Mouse (Mus musculus): ENCODE measurements around the gene A430005L14Rik. TPM values are rescaled to one million over a fixed set of nuclear protein-coding genes. Genes with fewer than 3 reads are reported as not detected.

The A430005L14Rik gene
- total RNA-seq, 2 experiments from 2014 or later = 16.6 to 17.9 TPM

DNA sequence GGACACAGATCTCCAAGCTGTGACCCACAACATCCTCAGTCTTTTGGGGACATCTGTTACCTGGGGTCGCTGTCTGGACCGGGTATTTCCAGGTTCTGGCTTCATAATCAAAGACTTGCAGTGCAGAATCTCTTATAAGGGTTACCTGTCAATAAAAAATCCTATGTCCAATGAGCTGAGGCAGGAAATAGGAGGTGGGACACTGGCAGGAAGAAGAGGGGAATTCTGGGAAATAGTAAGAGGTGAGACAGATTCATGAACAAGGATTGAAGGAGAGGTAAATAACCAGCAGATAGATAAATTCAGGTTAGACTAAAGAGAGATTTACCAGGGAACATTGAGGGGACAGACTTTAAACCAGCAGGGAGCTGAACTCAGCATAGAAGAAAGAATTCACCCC is 6.7 kb upstream of the A430005L14Rik start:
- Histone ChIP-seq H3K27ac (no peak overlapping the region), H3K4me3 (no peak overlapping the region)
- DNase-seq = no peak
- no peak for TF ChIP-seq CTCF (IDR thresholded peaks at IDR 0.05)
- intact Hi-C loops (cut with DNase I) = no loop called here

DNA sequence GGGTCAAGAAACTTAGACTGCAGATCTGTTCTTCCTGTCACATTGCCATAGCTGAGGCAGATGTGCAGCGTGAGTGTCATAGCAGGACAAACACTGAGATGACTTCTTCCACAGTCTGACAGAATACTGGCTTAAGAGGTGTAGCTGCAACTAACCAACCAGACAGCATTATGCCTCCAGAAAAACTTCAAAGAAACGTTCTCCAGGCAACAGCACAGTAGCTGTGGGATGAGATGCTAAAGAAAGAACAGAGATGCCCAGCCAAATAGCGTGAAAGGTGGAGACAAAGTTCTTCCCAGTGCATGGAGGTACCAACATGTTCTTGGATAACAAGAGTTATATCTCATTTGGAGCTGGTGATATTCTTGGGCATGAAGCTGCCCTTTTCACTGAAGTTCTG is 5.9 kb upstream of the A430005L14Rik start:
- no peak overlapping the region for H3K27ac ChIP-seq
- no peak for TF ChIP-seq CTCF (IDR thresholded peaks at IDR 0.05)
- H3K4me3 ChIP-seq = no peak overlapping the region
- no peak for DNase-seq
- intact Hi-C loops (cut with DNase I) = no loop called here

DNA sequence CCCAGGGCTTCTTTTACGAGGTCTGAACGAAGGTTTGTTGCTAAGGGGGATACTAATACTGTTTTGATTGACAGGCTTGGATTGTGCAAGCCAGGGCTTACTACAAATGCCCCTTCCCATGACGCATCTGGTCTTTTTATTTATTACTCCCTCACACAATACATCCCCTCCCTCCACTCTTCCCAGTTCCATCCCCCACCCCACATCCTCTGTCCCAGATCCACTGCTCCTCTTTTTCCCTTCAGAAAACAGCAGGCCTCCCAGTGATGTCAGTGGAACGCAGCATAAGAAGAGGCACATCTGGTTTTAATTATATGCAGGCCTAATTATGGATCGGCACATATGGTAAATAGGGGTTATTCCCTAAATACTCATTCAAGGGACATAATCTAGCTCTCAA is 5.3 kb upstream of the A430005L14Rik start:
- TF ChIP-seq CTCF (IDR thresholded peaks at IDR 0.05) = no peak
- no peak overlapping the region for H3K4me3 ChIP-seq
- H3K27ac ChIP-seq = no peak overlapping the region
- DNase-seq = no peak
- intact Hi-C loops (cut with DNase I) = no loop called here

DNA sequence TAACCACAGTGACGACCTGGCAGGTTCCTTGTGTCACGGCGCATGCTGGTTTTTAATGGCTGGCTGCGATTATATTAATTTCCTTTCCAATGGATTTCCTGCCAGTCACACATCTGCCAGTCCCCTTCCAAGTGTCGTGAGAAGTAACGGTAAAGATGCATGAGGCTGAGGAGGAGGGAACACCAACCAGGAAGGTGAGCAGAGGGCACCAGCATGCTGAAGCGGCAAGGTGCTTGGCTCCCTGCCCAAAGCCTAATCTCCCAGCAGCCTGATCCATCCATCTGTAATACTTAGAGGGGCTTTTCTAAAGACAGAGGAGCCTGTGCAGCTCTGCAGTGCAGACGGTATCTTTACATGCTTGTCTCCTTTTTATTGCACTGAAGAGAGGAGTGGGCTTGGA is 1.4 kb upstream of the A430005L14Rik start:
- H3K27ac ChIP-seq = no peak overlapping the region
- peak; percentile 28 for DNase-seq
- intact Hi-C loops (cut with DNase I) = no loop called here
- H3K4me3 ChIP-seq = no peak overlapping the region
- TF ChIP-seq CTCF (IDR thresholded peaks at IDR 0.05) = no peak

DNA sequence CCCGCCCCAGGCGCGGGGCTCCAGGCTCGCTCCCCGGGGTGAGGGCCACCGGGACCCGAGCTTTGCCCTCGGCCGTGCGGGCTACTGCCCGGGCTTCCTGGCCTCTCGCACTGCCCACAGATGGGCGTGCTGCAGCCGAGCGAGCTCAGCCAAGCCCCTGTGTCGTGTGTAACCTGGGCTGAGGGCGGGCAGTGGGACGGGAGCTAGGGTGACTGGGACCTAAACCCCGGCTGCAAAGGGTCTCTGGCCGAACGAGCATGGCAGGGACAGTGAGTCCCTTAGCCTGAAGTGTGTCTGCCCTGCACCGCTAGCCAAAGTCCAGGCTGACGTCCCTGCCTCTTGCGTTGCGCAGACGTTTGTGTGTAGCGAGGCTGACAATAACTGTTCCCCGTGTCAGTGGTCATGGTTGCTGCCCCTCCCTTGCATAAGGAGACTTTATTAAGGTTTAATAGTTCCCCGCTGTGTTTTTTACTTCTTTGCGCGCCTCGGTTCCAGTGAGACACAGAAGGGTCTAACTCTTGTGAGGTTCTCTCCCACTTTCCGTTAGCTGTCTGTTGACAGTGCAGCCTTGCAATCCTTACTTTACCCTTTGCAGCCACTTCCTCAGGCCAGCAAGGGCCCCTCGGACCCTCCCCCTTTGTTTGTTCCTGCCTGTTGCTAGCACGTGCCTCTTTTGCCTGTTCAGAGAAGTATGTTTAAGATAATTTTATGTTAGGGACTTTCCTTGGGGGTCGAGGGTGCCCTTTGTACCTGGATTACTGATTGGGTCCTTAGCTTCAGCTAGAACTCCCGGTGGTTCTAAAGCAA is 610 bp downstream of the A430005L14Rik start:
- no peak for DNase-seq
- Histone ChIP-seq H3K4me3 (peak overlapping the region; percentile 78), H3K27ac (peak overlapping the region; percentile 89)
- no peak for TF ChIP-seq CTCF (IDR thresholded peaks at IDR 0.05)
- intact Hi-C loops (cut with DNase I) = no loop called here

DNA sequence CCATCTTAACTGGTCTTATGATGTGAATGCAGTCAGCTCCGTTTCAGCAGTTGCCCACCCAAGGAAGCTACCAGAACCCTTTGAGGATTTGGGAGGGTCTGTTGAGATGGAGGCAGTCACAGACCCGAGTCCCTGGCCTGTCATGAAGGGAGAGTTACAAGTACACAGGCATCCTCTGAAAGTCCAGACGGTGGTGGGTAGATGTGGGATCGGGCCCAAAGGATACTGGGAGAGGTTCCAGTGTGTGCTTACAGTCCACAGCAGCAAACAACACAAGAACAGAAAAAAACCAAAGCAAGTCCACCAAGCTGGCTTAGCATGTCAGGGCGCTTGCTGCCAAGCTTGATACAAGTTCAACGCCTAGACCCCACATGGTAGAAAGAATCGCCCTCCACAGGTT is 5.6 kb downstream of the A430005L14Rik start:
- H3K4me3 ChIP-seq = no peak overlapping the region
- TF ChIP-seq CTCF (IDR thresholded peaks at IDR 0.05) = no peak
- DNase-seq = no peak
- H3K27ac ChIP-seq = no peak overlapping the region
- intact Hi-C loops (cut with DNase I) = loop anchor here (10.0 kb wide), 1 partner anchor 202 kb away; the partner anchor contains the start of gene Tprgl

DNA sequence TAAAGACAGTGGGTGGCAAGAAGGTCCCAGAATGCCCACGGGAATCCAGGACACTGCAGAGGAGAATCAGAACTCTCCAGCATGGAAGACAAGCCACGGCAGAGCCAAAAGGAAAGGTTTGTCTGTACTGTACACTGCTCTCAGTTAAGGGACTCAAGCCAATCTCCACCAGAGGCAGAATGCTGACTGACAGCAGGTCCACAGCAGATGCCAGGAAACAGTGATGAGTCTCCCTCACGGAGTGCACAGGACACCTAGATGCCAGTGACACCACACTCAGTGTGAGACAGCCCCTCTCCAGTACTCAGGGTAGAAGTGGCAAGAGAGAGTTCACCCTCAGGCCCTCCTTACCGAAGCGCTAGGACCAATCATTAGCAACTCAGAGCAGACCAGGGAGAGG is 9.6 kb downstream of the A430005L14Rik start:
- DNase-seq = no peak
- no peak for TF ChIP-seq CTCF (IDR thresholded peaks at IDR 0.05)
- Histone ChIP-seq H3K4me3 (no peak overlapping the region), H3K27ac (no peak overlapping the region)
- intact Hi-C loops (cut with DNase I) = loop anchor here (10.0 kb wide), 1 partner anchor 198 kb away; the partner anchor contains the start of gene Tprgl

DNA sequence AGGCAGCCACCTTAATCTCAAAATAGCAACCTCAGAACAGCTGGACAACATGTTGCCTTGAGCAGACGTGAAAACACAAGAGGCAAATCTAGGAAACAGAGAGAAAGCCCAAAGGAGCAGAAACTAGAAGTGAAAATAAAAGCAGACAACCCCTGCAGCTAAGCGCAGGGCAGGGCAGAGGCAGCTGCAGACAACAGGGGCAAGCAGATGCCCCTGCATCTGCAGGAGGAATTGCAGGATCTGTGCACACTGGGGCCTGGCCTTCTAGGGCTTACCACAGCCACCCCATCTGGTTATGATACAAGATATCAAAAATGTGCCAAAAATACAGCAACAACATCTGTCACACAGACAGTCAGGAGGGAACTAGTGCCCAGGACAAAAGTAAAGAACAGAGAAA is 10.5 kb downstream of the A430005L14Rik start:
- no peak overlapping the region for H3K4me3 ChIP-seq
- no peak overlapping the region for H3K27ac ChIP-seq
- intact Hi-C loops (cut with DNase I) = loop anchor here (10.0 kb wide), 1 partner anchor 197 kb away; the partner anchor contains the start of gene Tprgl
- DNase-seq = no peak
- no peak for TF ChIP-seq CTCF (IDR thresholded peaks at IDR 0.05)

DNA sequence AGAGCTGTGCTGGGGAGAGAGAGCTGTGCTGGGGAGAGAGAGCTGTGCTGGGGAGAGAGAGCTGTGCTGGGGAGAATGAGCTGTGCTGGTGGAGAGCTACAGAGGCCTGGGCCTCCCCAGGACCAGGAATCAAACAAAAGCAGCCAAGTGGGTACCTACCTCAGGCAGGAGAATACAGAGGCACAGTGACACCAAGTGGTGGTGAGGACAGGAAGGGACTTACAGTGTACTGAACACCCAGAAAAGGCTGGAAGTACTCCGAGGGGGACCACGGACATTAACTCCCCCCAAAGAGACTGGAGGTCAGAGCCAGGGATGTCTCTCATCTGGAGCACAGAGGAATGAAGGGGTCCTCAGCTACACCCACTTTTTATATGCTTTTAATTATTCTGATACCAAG is 11.0 kb downstream of the A430005L14Rik start:
- no peak for TF ChIP-seq CTCF (IDR thresholded peaks at IDR 0.05)
- intact Hi-C loops (cut with DNase I) = loop anchor here (10.0 kb wide), 1 partner anchor 197 kb away; the partner anchor contains the start of gene Tprgl

DNA sequence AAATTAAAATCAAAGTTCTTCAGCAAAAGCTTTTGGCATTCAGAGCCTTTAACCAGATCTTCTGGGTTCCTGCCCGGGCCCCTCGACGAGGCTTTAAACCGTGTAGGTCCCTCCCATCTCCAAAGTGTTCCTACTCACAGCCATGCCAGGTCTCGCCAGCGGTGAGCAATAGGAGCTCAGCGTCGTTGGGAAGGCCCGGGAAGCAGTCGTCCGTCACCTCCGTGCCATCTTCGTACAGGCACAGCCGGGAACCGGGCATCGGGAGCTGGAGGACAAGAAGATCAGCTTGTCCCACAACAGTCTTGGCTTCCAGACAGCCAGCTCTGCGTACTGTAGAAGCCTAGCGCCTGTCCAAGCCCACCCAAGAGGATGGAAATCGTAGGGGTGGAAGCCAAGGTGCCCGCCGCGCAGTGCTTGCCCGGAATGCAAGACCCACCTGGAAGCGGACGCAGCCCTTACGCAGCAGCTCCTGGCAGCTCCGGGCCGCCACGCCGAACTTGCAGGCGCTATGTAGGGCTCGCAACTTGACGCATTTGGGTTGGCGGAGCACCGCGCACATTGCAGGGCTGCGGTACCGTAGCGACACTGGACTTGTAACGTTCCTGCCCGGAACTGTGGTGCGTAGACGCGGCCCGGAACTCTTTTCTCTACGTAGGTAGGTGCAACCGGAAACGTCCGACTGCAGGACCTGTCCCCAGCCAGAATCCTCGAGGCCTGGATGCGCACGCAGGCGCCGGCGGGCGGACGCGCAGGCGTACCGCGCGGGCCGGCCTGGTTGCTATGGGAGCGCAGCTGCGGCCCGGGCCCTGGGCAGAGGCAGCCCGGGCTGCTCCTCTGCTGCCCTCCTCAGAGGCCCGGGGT is 17.6 kb downstream of the A430005L14Rik start, which contains the start of the genes Dffb and Cep104:
Dffb (minus strand) TSS at position 696 of the 861 bp plus-strand sequence.
Cep104 (plus strand) TSS at position 764 of the 861 bp plus-strand sequence.
- intact Hi-C loops (cut with DNase I) = loop anchor here (2.0 kb wide), 1 partner anchor 36 kb away; the partner anchor contains the start of gene Lrrc47
- Histone ChIP-seq H3K27ac (peak within 1 kb of the TSS; percentile 88), H3K4me3 (peak within 1 kb of the TSS; percentile 77)
- DNase-seq = peak; percentile 97
- TF ChIP-seq CTCF (IDR thresholded peaks at IDR 0.05) = no peak

More for the DNA sequence above, 11.0 kb downstream of the A430005L14Rik start:
- no peak overlapping the region for H3K4me3 ChIP-seq
- H3K27ac ChIP-seq = no peak overlapping the region
- DNase-seq = no peak

DNA sequence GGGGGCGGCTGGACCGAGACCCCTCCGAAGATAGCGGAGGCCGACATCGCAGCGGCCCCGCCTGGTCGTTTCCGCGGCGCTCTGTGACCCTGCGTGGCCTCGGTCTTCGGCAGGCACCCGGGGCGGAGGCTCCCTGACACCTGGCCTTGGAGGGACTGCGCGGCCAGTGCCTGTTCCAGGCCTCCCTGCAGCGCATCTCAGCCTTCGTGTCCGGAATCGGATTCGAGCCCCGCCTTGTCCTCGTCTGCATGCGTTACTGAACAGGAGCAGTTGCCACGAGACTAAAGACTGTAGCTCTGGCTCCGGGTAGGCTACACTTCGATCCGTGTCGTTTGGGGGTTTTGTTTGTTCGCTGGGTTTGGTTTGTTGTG is 18.2 kb downstream of the A430005L14Rik start:
- no peak for DNase-seq
- H3K27ac ChIP-seq = peak overlapping the region; percentile 88
- H3K4me3 ChIP-seq = peak overlapping the region; percentile 77
- no peak for TF ChIP-seq CTCF (IDR thresholded peaks at IDR 0.05)
- intact Hi-C loops (cut with DNase I) = loop anchor here (2.0 kb wide), 1 partner anchor 36 kb away; the partner anchor contains the start of gene Lrrc47

DNA sequence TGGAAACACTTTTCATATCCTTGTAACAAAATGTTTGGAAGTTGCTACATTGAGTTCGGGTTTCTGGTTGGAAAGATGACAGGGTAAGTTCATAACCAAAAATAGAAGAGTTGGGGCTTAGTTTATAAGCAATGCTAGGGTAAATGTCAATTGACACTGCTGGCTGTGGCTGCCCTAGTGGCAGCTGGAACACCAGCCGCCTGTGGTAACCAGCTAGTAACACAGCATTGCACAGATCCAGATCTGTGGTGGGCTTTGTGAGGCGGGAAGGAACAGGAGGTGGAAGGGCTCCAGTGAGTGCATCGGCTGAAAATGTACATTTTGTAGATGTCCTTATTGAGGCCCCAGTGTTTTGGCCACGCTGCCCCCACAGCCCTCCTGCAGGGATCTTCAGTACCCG is 18.7 kb downstream of the A430005L14Rik start:
- Histone ChIP-seq H3K4me3 (peak overlapping the region; percentile 77), H3K27ac (peak overlapping the region; percentile 88)
- intact Hi-C loops (cut with DNase I) = loop anchor here (2.0 kb wide), 1 partner anchor 35 kb away; the partner anchor contains the start of gene Lrrc47
- no peak for DNase-seq
- TF ChIP-seq CTCF (IDR thresholded peaks at IDR 0.05) = no peak
